Mouse (Mus musculus) midbrain, embryonic 12.5 days (tissue): ENCODE measurements around the gene Numa1. TPM values are rescaled to one million over a fixed set of nuclear protein-coding genes. Genes with fewer than 3 reads are reported as not detected.

Experiments
- ATAC-seq: fragments of 200-750 bp; cut with Nextera tagmentation; 2 replicates; pipeline ENCODE4 v1.8.0; 2017; ENCODE audit warnings: low read depth, moderate TSS enrichment, moderate library complexity; ENCODE audit not compliant: low FRiP score
- H3K27ac ChIP-seq: fragments of 300-500 bp; sonication (generic); replicated peaks from 2 replicates; pipeline ENCODE4 v1.5.1; 2016; ENCODE audit warnings: mild to moderate bottlenecking
- H3K27me3 ChIP-seq: fragments of 300-500 bp; sonication (generic); 2 replicates; pipeline ENCODE4 v1.6.1; 2016; ENCODE audit warnings: mild to moderate bottlenecking
- H3K36me3 ChIP-seq: fragments of 300-500 bp; sonication (generic); 2 replicates; pipeline ENCODE4 v1.6.1; 2016
- H3K4me1 ChIP-seq: fragments of 300-500 bp; sonication (generic); 2 replicates; pipeline ENCODE4 v1.6.1; 2016
- H3K4me2 ChIP-seq: fragments of 300-500 bp; sonication (generic); replicated peaks from 2 replicates; pipeline ENCODE4 v1.6.1; 2016; ENCODE audit warnings: mild to moderate bottlenecking, moderate library complexity
- H3K4me3 ChIP-seq: fragments of 300-500 bp; sonication (generic); 2 replicates; pipeline ENCODE4 v1.5.1; 2016; ENCODE audit warnings: mild to moderate bottlenecking
- H3K9ac ChIP-seq: fragments of 300-500 bp; sonication (generic); replicated peaks from 2 replicates; pipeline ENCODE4 v1.6.1; 2016; ENCODE audit warnings: mild to moderate bottlenecking, moderate library complexity
- H3K9me3 ChIP-seq: fragments of 300-500 bp; sonication (generic); 2 replicates; pipeline ENCODE4 v1.6.1; 2016; ENCODE audit warnings: mild to moderate bottlenecking
- WGBS: fragments of 180-500 bp; shearing (Covaris S2); methylation state at CpG from one replicate; pipeline ENCODE4 v1.1.7; 2016; 5-methylcytosine and 5-hydroxymethylcytosine counted together
- polyA plus RNA-seq: library from polyadenylated mRNA; unstranded; fragments of >200 nt; fragmentation: Nextera tagmentation; extraction: Ambion mirVana; gene quantifications from 2 replicates; pipeline ENCODE4 v1.2.1, GENCODE M21; 2016

Gene Numa1
- polyA plus RNA-seq, 1 experiment from 2014 or later: 111 TPM

DNA sequence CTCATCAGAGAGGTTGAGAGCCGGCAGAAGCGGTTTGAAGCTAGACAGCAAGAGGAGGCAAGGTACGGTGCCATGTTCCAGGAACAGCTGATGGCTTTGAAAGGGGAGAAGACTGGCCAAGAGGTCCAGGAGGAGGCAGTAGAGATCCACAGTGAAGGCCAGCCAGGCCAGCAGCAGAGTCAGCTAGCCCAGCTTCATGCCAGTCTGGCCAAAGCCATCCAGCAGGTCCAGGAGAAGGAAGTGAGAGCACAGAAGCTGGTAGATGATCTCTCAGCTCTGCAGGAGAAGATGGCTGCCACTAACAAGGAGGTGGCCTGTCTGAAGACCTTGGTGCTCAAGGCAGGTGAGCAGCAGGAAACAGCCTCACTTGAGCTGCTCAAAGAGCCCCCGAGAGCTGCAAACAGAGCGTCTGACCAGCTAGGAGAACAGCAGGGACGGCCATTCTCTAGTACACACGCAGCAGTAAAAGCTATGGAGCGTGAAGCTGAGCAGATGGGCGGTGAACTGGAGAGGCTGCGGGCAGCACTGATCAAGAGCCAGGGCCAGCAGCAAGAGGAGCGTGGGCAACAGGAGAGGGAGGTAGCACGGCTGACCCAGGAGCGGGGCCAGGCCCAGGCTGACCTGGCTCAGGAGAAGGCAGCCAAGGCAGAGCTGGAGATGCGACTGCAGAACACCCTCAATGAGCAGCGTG, 65.7 kb downstream of the Numa1 start:
- no peak overlapping the region for H3K4me3 ChIP-seq
- no peaks in the 10 kb centered on the region for H3K27me3 ChIP-seq
- H3K9ac ChIP-seq: no peak overlapping the region
- H3K36me3 ChIP-seq: peaks cover 97% of the 10 kb centered on the region
- H3K4me2 ChIP-seq: no peak overlapping the region
- H3K9me3 ChIP-seq: no peaks in the 10 kb centered on the region
- H3K4me1 ChIP-seq: no peaks in the 10 kb centered on the region
- 92% methylated on average over 15 of the region's 15 CpGs for WGBS
- ATAC-seq: no peak
- H3K27ac ChIP-seq: no peak overlapping the region

DNA sequence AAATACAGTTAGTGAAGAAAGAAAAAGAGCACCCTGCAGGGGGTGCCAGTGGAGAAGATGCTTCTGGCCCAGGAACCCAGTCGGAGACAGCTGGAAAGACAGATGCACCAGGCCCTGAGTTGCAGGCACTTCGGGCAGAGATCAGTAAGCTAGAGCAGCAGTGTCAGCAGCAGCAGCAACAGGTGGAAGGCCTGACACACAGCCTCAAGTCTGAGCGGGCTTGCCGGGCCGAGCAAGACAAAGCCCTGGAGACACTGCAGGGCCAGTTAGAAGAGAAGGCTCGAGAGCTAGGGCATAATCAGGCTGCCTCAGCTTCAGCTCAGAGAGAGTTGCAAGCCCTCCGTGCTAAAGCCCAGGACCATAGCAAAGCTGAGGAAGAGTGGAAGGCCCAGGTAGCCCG, 66.4 kb downstream of the Numa1 start:
- no peak overlapping the region for H3K27ac ChIP-seq
- H3K9ac ChIP-seq: no peak overlapping the region
- H3K4me2 ChIP-seq: no peak overlapping the region
- 91% methylated on average over 8 of the region's 8 CpGs for WGBS
- H3K4me1 ChIP-seq: no peaks in the 10 kb centered on the region
- H3K36me3 ChIP-seq: peaks cover 96% of the 10 kb centered on the region
- no peak for ATAC-seq
- no peaks in the 10 kb centered on the region for H3K27me3 ChIP-seq
- H3K9me3 ChIP-seq: no peaks in the 10 kb centered on the region
- no peak overlapping the region for H3K4me3 ChIP-seq

DNA sequence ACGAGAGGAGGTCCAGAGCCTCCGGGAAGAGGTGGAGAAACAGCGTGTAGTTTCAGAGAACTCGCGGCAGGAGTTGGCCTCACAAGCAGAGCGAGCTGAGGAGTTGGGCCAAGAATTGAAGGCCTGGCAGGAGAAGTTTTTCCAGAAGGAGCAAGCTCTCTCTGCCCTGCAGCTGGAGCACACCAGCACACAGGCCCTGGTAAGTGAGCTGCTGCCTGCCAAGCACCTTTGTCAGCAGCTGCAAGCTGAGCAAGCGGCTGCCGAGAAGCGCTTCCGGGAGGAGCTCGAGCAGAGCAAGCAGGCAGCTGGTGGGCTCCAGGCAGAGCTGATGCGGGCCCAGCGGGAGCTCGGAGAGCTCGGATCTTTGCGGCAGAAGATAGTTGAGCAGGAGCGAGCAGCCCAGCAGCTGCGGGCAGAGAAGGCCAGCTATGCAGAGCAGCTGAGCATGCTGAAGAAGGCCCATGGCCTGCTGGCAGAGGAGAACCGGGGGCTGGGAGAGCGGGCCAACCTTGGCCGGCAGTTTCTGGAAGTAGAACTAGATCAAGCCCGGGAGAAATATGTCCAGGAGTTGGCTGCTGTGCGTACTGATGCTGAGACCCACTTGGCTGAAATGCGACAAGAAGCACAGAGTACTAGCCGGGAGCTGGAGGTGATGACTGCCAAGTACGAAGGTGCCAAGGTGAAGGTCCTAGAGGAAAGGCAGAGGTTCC, 67.2 kb downstream of the Numa1 start:
- peaks cover 96% of the 10 kb centered on the region for H3K36me3 ChIP-seq
- H3K9me3 ChIP-seq: no peaks in the 10 kb centered on the region
- H3K4me2 ChIP-seq: no peak overlapping the region
- 92% methylated on average over 26 of the region's 26 CpGs for WGBS
- H3K27ac ChIP-seq: no peak overlapping the region
- no peak for ATAC-seq
- no peaks in the 10 kb centered on the region for H3K27me3 ChIP-seq
- H3K4me1 ChIP-seq: no peaks in the 10 kb centered on the region
- H3K9ac ChIP-seq: no peak overlapping the region
- H3K4me3 ChIP-seq: no peak overlapping the region

DNA sequence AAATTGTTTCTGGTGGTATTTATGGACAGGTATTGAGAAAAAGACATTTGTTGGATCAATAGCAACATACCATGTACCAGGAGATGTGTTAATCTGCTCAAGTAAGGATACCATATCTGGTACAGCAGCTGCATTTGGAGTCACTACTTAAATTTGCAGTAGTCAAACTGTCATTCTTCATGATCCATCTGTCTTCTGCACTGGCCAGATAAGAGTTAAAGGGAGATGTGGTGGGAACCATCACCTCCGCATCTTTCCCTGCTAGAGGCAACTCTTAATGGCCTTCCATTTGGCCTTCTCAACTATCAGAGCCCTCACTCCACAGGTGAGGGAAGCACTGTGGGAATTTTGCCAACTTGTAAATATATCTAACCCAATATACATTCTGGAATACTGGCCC, 72.6 kb downstream of the Numa1 start:
- WGBS: 92% methylated on average over 1 of the region's 1 CpGs
- H3K27me3 ChIP-seq: no peaks in the 10 kb centered on the region

DNA sequence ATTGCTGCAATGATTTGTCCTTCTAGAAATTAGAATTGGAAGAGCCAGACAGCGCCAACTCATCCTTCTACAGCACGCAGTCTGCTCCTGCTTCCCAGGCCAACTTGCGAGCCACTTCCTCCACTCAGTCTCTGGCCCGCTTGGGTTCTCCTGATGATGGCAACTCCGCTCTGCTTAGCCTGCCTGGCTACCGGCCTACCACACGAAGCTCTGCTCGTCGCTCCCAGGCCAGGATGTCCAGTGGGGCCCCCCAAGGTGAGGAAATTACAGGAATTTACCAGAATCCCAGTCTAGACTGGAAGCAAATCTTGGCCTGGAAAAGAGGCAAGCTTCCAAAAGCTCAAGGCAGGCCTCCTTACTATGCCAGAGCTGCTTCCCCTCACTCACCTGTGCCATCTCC, 77.9 kb downstream of the Numa1 start:
- Histone ChIP-seq H3K4me3 (no peak overlapping the region), H3K27me3 (no peaks in the 10 kb centered on the region), H3K27ac (no peak overlapping the region), H3K9me3 (no peaks in the 10 kb centered on the region), H3K4me2 (no peak overlapping the region), H3K36me3 (peaks cover 98% of the 10 kb centered on the region), H3K4me1 (no peaks in the 10 kb centered on the region), H3K9ac (no peak overlapping the region)
- 95% methylated on average over 9 of the region's 9 CpGs for whole genome bisulfite sequencing
- ATAC-seq: no peak

More for the DNA sequence above, 72.6 kb downstream of the Numa1 start:
- no peak for ATAC-seq
- H3K9ac ChIP-seq: no peak overlapping the region
- H3K9me3 ChIP-seq: no peaks in the 10 kb centered on the region
- H3K4me2 ChIP-seq: no peak overlapping the region
- no peak overlapping the region for H3K27ac ChIP-seq
- H3K4me3 ChIP-seq: no peak overlapping the region
- peaks cover 93% of the 10 kb centered on the region for H3K36me3 ChIP-seq
- H3K4me1 ChIP-seq: no peaks in the 10 kb centered on the region

DNA sequence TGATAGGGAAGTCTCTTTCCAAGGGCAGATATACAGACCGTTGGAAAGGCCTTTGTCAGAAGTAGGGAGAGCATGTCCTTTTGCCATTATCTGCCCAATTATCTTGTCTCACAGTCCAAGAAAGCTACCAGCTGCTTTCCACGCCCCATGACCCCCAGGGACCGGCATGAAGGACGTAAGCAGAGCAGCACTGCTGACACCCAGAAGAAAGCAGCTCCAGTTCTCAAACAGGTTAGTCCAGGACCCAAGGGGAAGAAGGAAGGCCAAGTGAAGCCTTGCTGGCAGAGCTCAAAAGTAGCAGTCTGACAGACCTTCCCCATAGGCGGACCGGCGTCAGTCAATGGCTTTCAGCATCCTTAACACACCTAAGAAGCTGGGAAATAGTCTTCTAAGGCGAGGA, 79.5 kb downstream of the Numa1 start:
- no peak for ATAC-seq
- H3K9ac ChIP-seq: no peak overlapping the region
- H3K9me3 ChIP-seq: no peaks in the 10 kb centered on the region
- H3K4me1 ChIP-seq: no peaks in the 10 kb centered on the region
- no peak overlapping the region for H3K4me3 ChIP-seq
- no peak overlapping the region for H3K4me2 ChIP-seq
- WGBS: 90% methylated on average over 8 of the region's 8 CpGs
- peaks cover 100% of the 10 kb centered on the region for H3K36me3 ChIP-seq
- H3K27me3 ChIP-seq: no peaks in the 10 kb centered on the region
- no peak overlapping the region for H3K27ac ChIP-seq

DNA sequence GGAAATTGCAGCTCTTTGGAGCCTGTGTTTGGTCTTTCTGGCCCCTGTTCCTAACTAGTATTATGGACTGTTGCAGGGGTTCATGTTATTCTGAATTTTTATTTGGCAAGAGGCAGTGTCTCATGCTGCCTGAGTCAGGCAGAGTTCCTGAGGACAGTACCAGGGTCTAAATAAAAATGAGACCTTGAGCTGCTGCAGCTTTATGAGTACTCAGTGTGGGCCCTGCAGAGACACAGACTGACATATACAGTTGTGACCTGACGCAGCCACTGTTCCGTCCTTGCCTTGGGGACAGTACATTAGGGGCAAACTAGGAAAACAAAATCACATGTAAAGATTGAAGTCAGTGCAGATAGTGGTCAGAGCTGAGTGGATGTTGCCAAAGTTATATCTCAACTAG, 81.1 kb downstream of the Numa1 start:
- no peak for ATAC-seq
- H3K36me3 ChIP-seq: peaks cover 96% of the 10 kb centered on the region
- H3K4me1 ChIP-seq: no peaks in the 10 kb centered on the region
- no peak overlapping the region for H3K27ac ChIP-seq
- no peak overlapping the region for H3K9ac ChIP-seq
- H3K27me3 ChIP-seq: no peaks in the 10 kb centered on the region
- no peak overlapping the region for H3K4me3 ChIP-seq
- no peaks in the 10 kb centered on the region for H3K9me3 ChIP-seq
- H3K4me2 ChIP-seq: no peak overlapping the region
- WGBS: 91% methylated on average over 2 of the region's 2 CpGs

DNA sequence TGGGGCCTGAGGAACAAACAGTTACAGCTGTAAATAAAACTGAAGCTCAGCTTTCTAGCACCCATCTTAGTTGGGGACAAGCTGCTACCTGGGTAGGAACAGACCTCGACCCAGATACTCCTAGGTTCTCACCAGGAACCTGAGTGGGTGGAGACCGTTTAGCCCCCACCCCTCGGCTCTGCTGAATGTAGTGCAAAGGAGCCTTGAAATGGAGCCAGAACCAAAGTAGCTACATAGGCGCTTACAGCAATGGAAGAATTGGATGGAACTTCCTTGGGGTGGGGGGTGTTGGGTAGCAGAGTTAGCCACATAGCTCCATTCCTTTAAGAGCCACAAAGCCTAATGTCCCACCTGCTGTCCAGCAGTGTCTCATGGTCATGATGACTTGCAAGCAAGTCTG, 83.0 kb downstream of the Numa1 start:
- H3K27me3 ChIP-seq: no peaks in the 10 kb centered on the region
- no peak overlapping the region for H3K9ac ChIP-seq
- no peak overlapping the region for H3K27ac ChIP-seq
- no peak overlapping the region for H3K4me3 ChIP-seq
- no peak overlapping the region for H3K4me2 ChIP-seq
- no peaks in the 10 kb centered on the region for H3K9me3 ChIP-seq
- peaks cover 88% of the 10 kb centered on the region for H3K36me3 ChIP-seq
- WGBS: 85% methylated on average over 4 of the region's 4 CpGs
- ATAC-seq: no peak
- no peaks in the 10 kb centered on the region for H3K4me1 ChIP-seq

DNA sequence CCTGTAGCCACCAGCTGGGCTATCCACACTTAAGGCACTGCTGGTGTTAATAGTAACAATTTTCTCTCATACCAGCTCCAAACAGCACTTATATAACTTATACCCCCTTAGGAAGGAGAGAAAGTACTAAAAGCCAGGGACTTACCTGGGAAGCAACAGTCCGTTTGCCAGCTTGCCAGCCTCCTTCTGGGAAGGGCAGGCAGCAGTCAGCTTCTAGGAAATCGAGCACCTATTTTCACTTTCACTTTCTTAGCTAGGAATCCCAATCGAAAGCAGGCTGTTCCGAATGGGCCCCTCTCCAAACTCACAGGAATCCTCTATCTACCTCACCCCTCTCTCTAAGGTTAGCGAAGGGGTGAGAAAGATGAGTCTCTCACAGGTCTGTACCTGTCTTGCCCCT, 83.5 kb downstream of the Numa1 start:
- WGBS: 92% methylated on average over 5 of the region's 5 CpGs
- H3K4me2 ChIP-seq: no peak overlapping the region
- ATAC-seq: no peak

DNA sequence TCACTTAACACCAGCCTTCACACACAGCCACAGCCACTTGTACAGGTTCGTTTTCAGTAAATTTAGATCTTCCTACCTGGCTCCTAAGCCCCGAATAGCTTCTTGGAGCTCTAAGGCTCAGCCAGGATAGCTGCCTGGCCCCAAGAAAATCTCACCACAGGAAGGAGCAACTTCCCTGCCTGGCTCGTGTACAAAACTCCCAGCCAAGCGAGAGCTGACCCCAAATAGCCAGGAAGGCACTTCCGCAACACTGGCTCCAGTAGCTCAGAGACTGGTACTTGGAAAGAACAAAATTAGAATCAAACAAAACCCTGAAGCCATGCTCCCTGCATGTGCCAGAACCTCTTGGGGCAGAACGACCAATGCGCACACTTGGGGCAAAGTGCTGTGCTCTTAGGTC, 84.1 kb downstream of the Numa1 start:
- no peak for ATAC-seq
- no peak overlapping the region for H3K27ac ChIP-seq
- peaks cover 88% of the 10 kb centered on the region for H3K36me3 ChIP-seq
- no peak overlapping the region for H3K4me3 ChIP-seq
- 89% methylated on average over 7 of the region's 7 CpGs for WGBS
- no peak overlapping the region for H3K4me2 ChIP-seq
- no peaks in the 10 kb centered on the region for H3K9me3 ChIP-seq
- H3K4me1 ChIP-seq: no peaks in the 10 kb centered on the region
- H3K27me3 ChIP-seq: no peaks in the 10 kb centered on the region
- no peak overlapping the region for H3K9ac ChIP-seq

More for the DNA sequence above, 83.5 kb downstream of the Numa1 start:
- Histone ChIP-seq H3K27me3 (no peaks in the 10 kb centered on the region), H3K36me3 (peaks cover 88% of the 10 kb centered on the region), H3K4me3 (no peak overlapping the region), H3K9me3 (no peaks in the 10 kb centered on the region), H3K4me1 (no peaks in the 10 kb centered on the region), H3K9ac (no peak overlapping the region), H3K27ac (no peak overlapping the region)

DNA sequence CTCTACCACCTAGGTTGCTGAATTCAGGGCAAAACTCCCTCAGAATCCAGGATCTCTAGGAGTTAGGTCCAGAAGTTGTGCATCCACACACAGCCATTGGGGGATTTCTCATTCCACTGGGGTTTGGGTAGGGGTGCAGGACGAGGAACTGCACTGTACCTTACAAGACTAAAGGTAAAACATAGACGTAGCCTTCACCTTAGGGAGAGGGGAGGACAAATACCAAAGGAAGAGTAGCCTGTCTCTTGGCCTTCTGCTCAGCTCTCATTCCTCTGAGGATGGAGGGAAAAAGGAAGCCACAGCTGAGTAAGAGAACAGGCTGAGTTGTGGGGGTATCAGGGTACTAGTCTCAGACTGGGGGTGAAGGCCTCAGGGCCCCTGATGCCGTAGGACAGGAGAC, 84.7 kb downstream of the Numa1 start, which contains the start of gene Il18bp:
Gene Il18bp (minus strand): TSS at position 101 of the 400 bp plus-strand sequence.
- 86% methylated on average over 3 of the region's 3 CpGs for WGBS
- Histone ChIP-seq H3K36me3 (peaks cover 88% of the 10 kb centered on the region), H3K4me3 (no peak within 1 kb of the TSS), H3K4me2 (no peak within 1 kb of the TSS), H3K27ac (no peak within 1 kb of the TSS), H3K27me3 (no peaks in the 10 kb centered on the region), H3K9me3 (no peaks in the 10 kb centered on the region), H3K9ac (no peak within 1 kb of the TSS), H3K4me1 (no peaks in the 10 kb centered on the region)
- no peak for ATAC-seq

DNA sequence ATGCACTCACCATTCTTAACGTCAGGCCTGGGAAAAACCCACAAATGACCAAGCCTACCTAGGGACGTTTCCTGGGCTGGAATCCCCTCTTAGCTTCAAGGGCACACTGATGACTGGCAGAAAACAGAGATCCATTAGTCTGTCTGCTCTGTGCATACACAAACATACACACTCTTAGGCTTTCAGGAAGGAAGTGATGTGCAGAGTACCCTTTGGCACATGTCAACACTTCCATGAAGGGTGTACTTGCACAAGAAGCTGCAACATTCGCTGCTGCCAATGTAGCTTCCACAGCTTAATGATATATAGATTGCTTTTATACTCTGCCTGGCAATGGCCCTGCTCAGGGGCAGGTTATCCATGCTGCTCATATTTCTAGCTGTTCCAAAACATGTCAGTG, 85.5 kb downstream of the Numa1 start:
- H3K36me3 ChIP-seq: peaks cover 87% of the 10 kb centered on the region
- 67% methylated on average over 3 of the region's 3 CpGs for WGBS
- ATAC-seq: no peak

More for the DNA sequence above, 85.5 kb downstream of the Numa1 start:
- no peaks in the 10 kb centered on the region for H3K9me3 ChIP-seq
- no peak overlapping the region for H3K4me3 ChIP-seq
- no peak overlapping the region for H3K27ac ChIP-seq
- no peak overlapping the region for H3K4me2 ChIP-seq
- no peaks in the 10 kb centered on the region for H3K27me3 ChIP-seq
- H3K9ac ChIP-seq: no peak overlapping the region
- no peaks in the 10 kb centered on the region for H3K4me1 ChIP-seq
